Mouse (Mus musculus): ENCODE data around the gene Syk. TPM values are rescaled to one million over a fixed set of nuclear protein-coding genes. Genes with fewer than 3 reads are reported as not detected.
A peak's percentile ranks its signal among the peaks of the same experiment; 100 is the strongest.

Gene Syk
- total RNA-seq, 2 experiments from 2014 or later: 18.9 to 19.5 TPM

DNA sequence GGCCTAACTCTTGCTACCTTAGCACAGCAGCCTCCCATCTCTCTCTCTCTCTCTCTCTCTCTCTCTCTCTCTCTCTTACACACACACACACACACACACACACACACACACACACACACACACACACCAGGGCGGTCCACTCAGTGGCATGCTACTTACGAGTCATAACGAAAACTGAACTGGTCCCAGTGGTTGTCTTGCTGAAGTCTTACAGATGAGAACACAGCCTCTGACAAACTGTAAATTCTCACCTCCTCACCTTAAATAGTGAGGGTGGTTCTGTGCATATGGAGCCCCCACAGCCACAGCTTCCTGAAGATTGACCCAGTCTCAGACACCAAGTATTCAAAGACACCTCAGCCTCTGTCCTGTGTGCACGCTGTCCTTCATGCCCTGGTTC, 8.9 kb downstream of the Syk start:
- intact Hi-C loops (cut with DNase I): no loop called here

GRCm38 (mm10) chr13:52596692-52597091, 13.7 kb downstream of the Syk start:
- DNase-seq: no peak
- intact Hi-C loops (cut with DNase I): no loop called here

More for the DNA sequence above, 8.9 kb downstream of the Syk start:
- DNase-seq: no peak

GRCm38 (mm10) chr13:52597092-52597678, 14.2 kb downstream of the Syk start:
- DNase-seq: no peak
- intact Hi-C loops (cut with DNase I): no loop called here

GRCm38 (mm10) chr13:52598233-52598632, 15.3 kb downstream of the Syk start:
- no peak for DNase-seq
- intact Hi-C loops (cut with DNase I): no loop called here

GRCm38 (mm10) chr13:52600015-52600643, 17.2 kb downstream of the Syk start:
- DNase-seq: no peak
- intact Hi-C loops (cut with DNase I): no loop called here

DNA sequence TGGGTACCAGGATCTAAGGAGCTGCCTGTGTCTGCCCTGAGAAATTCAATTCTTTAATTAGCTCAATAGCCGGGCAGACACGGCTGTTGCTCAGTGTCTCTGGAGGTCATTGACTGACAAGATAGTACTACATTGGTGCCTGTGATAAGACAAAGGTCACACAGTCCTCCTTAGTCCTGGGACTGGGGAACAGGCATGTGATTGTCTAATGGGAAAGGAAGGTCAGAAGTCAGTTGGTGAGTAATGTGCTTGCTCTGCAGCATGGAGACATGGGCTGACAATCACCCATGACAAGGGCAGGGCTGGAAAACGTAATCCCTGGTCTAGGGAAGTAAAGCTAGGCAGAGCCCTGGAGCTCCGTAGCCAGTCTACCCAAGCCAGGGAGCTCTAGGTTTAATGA, 19.8 kb downstream of the Syk start:
- DNase-seq: no peak
- intact Hi-C loops (cut with DNase I): no loop called here

DNA sequence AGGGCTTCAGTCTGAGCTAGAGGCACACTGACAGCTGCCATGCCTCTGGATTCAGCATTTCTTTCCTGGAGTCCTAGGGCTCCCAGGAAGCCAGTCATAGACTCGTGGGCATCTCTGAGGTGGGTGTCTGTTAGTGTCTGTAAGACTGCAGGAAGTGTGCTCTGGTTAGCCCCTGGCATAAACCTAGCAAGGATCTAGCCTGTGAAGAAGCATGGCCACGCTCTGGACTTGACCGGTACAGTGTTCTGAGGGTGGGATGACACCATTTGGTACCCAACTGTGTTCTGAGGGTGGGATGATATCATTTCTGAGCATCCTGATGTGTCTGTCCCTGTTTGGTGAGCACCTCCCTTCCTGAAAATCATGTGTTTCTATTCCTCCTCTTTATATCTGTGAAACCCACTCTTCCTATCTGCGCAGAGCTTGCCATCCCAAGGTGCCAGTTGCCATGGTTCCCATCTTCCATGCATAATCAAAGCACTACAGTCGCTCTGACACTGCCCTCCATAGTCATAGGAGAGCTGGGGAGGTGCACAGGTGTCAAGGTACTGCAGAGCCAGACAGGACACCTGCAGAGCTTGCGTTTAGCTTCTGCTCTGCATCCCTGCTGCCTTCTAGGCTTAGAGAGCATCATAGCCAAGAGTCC, 20.9 kb downstream of the Syk start:
- no peak for DNase-seq
- intact Hi-C loops (cut with DNase I): no loop called here

DNA sequence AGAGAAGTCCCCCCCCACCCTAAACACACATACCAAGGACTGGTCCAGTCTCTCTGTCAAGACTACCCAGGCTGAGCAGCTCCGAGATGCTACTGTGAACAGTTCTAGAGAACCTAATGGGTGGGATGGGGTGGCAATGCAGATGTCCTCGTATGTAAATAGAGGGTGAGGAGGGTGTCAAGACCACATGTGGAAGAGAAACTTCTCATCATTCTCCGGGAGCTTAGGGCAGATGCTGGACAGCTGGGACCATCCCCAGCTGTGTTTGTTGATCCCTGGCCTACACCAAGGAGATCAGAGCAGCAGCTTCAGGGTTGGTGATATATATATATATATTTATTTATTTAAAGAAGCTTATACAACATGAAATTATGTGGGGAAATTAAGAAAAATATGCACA, 22.0 kb downstream of the Syk start:
- intact Hi-C loops (cut with DNase I): no loop called here

DNA sequence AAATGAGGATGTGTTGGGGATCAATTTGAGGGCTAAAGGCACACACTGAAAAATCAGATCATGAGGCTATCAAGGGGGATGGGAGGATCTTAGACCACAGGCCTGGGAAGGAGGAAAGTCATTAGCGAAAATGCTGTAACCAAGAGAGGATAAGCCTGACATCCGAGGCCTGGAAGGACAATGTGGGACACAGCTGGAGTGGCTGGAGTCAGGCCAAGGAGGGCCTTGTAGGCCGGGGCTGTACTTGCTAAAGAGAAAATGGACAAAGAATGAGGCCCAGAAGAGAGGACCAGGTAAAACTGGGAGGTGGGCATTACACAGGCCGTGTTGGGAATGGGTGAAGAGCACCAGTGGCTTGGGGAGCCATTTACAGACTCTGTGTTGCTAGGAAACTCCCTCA, 22.9 kb downstream of the Syk start:
- DNase-seq: peak; percentile 63 to 64
- intact Hi-C loops (cut with DNase I): no loop called here

More for the DNA sequence above, 22.0 kb downstream of the Syk start:
- DNase-seq: no peak

DNA sequence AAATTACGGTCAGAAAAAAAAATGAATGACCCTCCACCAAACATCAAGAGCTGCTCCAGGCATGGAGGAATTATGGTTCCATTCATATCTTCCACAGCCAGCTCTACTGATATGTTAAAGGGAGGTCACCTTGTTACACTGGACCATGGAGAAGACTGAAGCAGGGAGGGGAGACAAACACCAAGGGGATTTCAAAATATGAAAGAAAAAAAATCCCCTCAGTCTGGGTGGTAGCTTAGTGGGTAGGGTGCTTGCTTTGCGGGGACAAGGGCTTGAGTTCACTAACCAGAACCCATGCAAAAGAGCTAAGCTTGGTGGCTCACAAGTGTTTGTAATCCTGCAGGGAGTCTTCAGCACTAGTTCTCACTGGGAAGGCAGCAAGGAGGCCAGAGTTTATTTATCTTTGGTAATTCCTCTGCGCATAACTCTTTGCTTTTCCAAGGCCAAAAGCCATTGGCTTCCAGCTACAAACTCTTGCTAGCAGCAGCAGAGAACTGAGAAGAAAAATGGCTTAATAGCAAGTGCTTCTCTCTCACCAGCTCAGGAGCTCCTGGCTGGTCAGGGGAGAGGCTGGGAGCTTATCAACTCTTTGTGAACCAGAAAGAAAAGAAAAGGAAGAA, 23.8 kb downstream of the Syk start:
- DNase-seq: no peak
- intact Hi-C loops (cut with DNase I): no loop called here

GRCm38 (mm10) chr13:52607964-52608363, 25.0 kb downstream of the Syk start:
- intact Hi-C loops (cut with DNase I): no loop called here
- no peak for DNase-seq

GRCm38 (mm10) chr13:52610463-52610862, 27.5 kb downstream of the Syk start:
- intact Hi-C loops (cut with DNase I): no loop called here
- DNase-seq: no peak

- DNase-seq: no peak
- intact Hi-C loops (cut with DNase I): no loop called here
These were observed 30.3 kb downstream of the Syk start for GRCm38 (mm10) chr13:52613266-52613665.

DNA sequence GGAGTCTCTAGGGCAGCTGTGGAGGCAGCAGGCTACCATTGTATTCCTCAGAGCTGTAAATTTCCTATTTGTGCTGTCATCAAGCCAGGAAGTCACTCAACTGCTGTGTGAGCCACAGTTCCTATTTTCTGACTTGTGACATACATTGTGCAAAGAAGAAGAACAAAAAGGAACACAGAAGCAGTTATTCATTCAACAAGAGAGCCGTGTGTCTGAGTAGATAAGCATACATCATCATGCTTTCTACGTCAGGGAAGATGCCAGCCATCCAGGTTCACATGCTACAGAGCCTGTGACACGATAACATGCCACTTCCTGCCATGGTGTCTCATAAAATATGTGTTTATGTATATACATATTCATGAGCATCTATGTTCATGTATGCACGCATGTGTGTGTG, 32.1 kb downstream of the Syk start:
- no peak for DNase-seq
- intact Hi-C loops (cut with DNase I): no loop called here

DNA sequence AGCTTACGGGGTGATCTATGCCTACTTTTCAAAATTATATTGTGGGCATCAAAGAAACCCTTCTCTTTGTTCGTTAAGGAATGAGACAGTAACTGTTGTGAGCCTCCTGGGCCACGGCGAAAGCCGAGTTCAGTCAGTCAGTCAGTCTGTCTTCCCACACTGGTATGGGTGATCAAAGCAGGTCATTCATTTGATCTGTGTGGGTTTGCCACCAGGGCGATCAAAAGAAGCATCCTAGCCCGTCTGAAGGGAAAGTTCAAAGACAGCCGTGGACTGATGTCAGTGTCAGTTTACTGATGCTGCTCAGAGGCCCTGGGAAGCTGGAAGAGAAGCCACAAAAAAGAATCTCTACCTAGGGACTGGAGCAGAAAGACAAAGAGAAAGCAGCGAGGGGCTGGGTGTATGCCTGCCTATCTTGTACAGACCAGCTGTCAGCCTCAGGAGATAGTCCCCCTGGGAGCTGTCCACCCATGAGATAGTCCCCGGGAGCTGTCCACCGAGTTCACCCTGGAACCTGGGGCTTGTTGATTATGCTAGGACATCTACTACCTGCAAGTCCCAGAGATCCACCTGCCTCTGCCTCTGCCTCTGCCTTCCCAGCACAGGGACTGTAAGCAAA, 34.2 kb downstream of the Syk start:
- intact Hi-C loops (cut with DNase I): no loop called here
- no peak for DNase-seq

DNA sequence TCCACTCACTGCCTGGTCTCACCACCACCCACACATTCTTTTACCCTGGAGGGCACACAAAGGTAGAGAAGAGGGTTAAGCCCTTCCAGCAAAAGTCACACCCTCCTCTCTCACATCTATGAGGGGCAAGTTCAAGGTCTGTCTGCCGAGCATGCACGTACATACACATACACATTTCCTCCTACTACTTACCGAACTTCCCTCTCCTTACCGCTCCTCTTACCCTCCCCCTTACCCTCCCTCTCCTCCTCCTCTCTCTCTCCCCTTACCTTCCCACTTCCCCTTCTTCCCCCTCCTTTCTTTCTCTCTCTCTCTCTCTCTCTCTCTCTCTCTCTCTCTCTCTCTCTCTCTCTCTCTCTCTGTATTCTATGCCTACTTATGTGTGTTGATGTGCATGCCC, 35.6 kb downstream of the Syk start:
- no peak for DNase-seq
- intact Hi-C loops (cut with DNase I): no loop called here

DNA sequence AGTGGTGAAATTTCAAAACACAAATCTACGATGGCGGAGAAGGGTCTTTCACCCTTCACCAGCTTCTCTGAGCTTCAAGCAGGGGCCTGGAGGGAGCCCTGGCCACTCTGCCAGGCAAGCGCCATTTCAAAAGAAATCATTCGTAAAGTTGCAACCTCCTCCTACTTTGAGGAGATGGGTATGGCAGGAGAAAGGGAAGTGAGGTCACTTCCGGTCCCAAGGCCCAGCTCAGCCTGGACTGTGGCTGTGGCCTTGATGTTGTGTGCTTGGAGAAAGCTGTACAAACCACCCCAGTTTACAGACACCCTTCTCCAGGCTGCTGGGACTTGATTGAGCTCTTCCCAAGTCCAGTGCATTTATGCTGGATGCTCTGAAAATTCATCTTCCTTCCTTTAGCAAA, 36.5 kb downstream of the Syk start:
- DNase-seq: no peak
- intact Hi-C loops (cut with DNase I): no loop called here

DNA sequence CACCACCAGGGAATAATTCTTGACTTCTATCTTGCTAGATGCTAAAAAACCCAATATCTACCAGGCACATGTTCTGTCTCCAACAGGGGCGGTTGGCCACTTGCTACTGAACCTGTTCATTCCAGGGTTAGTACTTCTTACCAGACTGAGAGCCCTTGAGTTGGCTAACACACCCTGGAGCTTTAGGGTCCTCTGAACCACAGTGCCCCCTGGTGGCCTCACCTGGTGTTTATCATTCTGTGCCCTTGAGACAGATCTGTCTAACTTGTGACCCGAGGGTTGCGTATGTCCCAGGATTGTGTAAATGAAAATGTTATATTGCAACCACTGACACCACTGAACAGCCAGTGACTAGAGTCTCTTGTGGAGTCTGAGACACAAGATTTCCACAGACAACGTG, 41.1 kb downstream of the Syk start:
- peak; percentile 63 to 80 for DNase-seq
- intact Hi-C loops (cut with DNase I): loop anchor here (2.0 to 5.0 kb wide), 3 partner anchors 47 to 349 kb away; no protein-coding TSS in a partner anchor

DNA sequence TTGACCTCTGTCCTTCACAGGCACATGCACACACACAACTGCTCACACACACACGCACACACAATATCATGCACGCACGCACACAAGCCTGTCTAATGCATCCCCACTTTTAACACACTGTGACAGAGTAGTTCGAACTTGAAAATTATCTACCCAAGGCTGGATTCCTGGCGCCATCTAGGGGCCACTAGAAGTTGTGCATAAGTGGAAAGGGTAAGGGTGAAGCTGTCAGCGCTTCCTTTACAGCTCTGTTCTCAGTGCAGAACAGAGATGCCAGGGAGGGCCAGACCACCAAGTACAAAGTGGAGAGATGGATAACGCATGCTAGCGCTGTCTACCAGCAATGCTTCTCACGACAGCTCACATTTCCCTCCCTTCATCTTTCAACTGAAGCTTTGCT, 45.6 kb downstream of the Syk start:
- DNase-seq: peak; percentile 33 to 41
- intact Hi-C loops (cut with DNase I): loop anchor here (2.0 kb wide), 2 partner anchors 376 to 790 kb away; no protein-coding TSS in a partner anchor

DNA sequence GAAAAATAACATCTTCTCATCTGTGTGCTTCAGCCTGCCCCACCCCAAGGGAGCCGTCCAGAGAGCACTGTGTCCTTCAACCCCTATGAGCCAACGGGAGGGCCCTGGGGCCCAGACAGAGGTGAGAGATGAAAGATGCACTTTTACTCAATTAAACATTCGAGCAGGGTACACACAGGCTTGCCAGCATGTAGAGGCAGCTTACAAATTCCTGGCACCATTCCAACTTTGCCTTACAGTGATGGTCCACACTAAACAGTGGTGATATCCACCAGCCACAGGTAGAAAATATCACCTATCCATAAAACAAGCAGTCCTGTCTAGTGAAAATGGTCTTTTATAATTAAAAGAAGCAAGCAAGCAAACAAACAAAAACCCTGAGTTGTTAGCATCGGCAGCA, 48.7 kb downstream of the Syk start:
- DNase-seq: no peak
- intact Hi-C loops (cut with DNase I): no loop called here

- no peak for DNase-seq
These were observed 52.5 kb downstream of the Syk start for GRCm38 (mm10) chr13:52635484-52635883.

More at GRCm38 (mm10) chr13:52635484-52635883, 52.5 kb downstream of the Syk start:
- intact Hi-C loops (cut with DNase I): no loop called here
